Mouse (Mus musculus) left cerebral cortex, adult 11 months (tissue): ENCODE measurements at regions not wholly inside any gene's neighbourhood (a gene's known extent, or its start where the extent isn't known, plus 50 kb on each side); places are given as distances from the start of the nearest gene placed in this dataset.
"Not testable (repeated sequence)": the region's sequence is repeated elsewhere in the genome, so short reads cannot be mapped to it uniquely, and the experiment has no call there.

ENCODE experiments used
- DNase-seq: peaks from one replicate; pipeline ENCODE4 v3.0.0; 2022; ENCODE audit warnings: low spot score

DNA sequence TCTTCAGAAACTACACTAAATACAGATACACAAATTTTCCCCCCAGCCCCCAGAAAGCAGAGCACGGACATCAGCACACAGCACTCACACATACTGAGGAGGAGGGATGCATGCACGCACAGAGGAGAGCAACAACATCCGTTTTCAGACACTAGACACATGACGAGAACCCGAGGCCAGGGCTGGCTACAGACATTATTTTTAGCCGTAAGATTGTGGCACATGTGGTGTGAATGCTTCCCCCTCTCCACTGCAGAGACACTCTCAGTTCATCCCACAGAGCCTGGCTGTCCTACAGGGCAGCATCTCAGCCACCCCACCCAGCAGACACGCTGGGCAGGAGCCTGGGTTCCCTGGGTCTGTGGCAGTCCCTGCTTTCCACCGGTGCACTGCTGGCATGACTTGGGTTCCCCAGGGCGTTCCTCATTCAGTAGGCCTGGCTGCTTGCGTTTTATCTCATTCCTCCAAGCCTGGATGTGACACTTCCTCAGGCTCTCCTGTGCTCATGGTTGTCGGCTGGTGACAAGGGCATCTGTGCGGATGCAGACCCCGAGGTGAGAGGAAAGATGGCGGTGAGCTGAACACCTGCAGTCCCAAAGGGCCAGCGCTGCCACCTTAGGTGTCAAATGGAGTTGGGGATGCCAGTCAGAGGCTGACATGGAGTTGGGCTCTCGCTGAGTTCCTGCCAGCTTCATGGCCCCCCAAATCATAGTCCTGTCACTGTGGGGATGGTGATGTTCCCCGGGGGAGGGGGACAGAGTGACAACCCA, 247.1 kb upstream of the Myt1l start:
- DNase-seq, result peak; percentile 36

DNA sequence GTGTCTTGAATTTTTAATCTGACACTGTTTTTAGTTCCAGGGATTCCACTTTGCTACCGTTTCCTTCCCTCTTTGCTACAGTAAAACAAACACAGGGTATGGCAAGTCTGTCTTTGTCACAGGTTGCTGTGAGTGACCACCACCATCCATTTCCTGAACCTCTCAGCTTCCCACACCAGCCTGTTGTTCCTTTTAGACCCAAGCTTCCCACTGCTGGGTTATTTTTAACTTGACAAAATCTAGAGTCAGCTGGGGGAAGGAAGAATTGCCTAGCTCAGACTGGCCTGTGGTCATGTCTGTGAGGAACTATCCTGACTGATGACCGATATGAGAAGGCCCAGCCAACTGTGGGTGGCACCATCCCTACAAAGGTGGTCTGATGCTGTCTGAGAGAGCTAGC, 239.4 kb upstream of the Myt1l start:
- no peak for DNase-seq

DNA sequence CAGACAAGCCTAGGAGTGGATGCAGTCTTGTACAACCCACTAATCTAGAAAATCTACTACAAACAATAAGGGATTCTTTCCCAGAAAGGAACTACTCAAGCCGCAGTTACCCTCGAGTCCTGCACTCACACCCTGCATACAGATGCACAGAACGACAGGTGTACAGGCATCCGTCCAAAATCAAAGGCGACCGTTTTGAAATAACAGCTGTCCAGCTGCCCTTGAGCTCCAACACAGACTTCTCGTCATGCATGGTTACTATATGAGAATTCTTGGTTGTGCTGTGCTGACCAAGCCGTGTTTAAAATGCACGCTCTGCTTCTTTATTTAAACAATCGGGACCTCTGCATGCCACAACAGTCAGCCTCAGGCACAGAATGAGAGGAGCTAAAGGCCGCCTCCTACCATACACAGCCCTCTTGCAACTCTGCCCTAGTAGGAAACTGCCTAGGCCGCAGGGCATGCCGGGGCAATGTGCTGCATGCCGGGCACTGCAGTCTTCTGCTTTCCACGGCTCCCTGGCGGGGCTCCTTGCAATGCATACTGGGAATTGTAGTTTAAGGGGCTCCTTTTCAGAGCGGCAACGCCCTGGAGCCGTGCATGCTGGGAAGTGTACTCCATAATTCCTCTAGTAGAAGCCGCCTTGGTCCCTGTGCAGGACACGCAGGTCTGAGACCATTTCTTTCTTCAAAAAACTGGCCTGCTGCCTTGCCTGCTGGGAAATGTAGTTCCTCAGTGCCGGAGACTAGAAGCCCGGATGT, 237.4 kb upstream of the Myt1l start:
- peak; percentile 98 for DNase-seq

DNA sequence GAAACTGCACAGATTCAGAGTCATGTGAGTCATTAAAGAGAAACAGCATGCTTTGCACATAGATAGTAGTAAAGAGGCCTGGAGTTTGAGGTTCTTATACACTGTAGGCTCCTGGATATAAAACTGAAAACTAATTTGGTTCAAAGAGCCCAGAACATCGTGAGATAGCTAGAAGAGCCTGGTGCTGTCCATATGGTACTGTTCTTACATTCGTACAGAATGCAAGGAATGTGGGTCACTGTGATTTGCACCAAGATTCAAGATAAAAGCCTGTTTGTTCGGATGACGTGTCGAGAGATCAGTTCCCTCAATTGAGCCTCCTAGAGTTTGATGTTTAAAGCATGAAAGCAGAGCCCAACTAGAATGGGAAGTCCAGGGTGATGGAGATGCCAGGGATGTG, 230.2 kb upstream of the Myt1l start:
- DNase-seq, result no peak

DNA sequence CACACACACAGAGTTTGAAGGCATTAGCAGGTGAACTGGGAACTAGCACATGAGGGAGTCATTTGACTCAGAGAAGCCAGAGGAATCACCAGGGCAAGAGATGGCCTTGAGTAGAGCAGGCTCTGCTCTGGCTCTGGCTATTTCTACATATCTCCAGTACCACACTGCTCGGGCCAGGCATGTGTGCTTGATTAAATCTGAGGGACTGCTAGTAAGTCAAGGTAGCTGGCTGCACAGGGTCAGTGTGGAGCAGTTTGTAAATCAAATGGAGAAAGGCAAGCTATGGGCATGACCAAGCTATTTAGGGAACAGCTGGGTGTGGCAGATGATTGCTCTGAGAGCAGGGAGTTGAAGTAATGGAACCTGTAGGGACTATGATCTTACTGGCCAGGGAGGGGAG, 212.5 kb upstream of the Myt1l start:
- no peak for DNase-seq

DNA sequence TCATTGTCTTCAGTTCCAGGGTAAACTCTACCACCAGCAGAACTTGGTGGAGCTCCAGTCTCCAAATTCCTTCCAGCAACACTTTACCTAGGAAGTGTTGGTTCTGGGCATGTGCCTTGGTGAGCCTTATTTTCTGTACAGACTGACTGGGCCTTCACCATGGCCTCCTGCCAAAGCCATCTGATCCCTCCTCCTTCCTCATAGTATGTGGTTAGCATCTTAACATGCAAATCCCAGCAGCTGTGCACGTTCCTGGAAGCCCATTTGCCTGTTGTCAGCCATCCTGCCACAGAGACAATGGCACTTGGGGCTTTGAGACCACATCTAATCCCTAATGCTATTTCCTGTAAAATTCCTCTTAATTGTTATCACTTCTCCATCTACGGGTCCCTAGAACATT, 206.7 kb upstream of the Myt1l start:
- no peak for DNase-seq

DNA sequence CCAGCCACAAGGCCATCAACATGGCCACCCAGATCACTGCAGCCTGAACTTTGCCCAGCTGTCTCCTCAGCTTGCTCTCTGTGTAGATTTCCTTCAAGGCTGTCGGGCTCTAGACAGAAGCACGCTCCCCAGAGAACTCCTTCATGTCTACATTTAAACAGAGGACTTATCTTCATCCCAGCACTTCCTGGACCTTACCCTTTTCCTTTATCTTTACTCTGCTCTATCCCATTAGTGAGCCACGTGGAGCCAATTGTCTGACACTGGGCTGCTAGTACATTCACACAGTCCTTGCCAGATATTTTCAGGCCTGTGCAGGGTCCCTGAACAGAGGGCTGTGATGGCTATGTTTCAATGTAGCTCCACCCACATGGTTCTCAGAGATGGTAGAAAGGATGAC, 204.7 kb upstream of the Myt1l start:
- DNase-seq, result no peak

DNA sequence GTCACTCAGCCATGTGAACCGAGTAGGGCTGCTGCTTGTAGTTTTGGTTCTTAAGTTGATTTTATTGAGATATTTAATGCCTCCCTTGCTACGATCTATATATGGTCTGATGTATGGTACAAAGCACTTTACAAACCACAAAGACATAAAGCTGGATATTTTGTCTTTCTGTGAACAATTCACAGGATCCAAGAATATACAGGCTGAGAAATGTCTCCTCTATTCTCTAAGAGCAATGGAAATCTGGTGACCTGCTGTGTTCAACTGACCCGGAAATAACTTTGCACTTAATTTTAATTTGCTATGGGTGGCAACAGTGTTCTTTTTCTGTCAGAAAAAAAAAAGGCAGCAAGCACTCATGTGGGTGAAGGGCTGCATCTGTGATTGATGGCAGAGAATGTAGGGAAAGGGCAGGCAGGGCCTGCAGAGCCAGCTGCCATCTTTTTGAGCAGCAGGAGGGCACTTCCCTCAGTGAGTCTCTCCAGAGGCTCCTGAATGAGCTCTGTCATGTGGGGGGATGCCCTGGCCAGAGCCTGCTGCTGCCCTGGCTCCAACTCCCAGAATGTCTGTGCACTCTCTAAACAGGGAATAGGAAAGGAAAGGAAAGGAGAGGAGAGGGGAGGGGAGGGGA, 192.2 kb upstream of the Myt1l start:
- no peak for DNase-seq

DNA sequence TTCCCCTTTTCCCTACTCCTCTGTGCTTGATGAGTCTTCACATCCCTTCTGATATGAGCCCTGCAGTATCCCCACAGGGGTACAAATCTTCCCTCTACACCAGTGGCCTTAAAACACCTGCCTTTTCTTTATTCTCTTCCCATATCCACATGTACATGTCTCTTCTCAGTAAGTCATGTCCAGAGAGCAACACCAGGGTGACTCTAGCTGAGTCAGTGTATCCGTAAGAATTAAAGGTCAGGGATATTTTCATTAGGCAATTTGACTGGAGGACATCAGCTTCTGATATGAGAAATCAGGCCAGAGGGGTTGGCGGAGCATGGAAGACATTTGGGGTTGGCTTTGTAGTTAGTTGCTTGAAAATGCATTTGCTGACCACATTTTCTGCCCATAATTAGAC, 190.8 kb upstream of the Myt1l start:
- no peak for DNase-seq

DNA sequence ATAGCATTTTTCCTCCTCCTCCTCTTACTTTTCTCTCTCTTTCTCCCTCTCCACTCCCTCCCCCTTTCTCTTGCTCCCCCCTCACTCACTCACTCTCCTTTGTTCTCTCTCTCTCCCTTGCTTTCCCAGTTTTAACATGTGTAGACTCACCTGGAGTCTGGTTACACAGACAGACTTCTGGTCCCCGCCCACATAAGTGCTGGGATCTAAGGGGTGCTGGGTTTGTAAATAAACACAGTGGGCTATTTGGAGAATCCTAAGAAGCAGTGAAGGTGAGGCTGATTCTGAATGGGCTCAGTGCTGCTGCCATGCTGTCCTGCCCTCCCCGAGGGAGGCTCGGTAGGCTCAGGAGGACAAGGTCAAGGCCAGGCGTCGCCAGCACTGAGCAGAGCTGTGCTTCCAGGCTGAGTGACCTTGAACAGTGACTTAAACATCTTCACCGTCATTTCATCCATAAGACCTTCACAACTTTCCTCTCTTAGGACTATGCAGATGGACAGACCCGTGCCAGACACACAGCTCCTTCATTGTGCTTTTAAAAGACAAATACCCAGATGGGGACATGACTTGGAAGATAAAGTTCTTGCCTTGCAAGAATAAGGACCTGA, 186.7 kb upstream of the Myt1l start:
- DNase-seq, result no peak

DNA sequence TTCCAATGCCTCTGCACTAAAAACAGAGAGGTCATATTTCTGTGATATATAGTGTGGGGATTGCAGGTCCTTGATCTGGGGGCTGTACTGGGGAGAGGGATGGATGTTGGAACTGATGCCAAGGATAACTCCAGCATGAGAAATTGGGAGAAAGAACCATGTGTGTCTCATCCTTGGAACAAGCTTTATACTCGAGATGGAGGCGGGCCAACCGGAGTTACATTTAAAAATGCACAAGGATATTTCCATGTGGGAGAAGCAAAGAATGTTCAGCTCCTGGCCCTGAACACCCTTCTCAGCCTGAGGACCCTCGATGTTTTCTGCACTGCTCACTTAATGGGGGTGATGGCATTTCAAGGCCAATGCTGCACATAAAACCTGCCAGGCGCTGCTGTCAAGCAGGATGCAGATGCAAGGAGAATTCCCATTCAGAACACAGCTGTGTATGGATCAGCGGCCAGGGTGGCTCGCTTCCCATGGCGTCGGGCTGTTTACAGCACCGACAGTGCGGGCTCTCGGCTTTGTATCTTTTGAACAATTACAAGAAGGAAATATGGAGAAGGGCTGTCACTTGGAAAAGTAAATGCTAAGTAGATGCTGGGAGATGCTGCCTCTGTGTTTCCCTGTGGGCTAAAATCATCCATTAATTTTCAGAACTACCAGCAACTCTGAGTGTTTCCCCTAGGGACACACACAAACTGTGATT, 184.9 kb upstream of the Myt1l start:
- DNase-seq, result no peak

DNA sequence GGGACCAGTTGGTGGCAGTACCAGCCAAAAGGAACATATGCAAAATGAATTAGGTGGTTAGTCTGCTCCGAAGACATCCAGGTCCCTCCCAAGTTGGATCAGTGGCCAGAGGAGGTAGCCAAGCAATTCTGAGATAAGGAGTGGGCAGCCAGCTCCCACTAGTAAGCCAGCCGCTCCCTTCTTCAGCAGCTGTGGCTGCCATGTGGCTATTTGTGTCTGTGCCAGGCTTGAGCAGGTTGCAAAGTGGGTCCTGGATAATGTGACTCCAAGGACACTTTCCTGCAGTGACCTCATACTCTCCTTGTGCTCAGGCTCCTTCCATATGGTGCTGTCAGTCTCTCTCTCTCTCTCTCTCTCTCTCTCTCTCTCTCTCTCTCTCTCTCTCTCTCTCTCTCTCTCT, 179.5 kb upstream of the Myt1l start:
- DNase-seq, result no peak

DNA sequence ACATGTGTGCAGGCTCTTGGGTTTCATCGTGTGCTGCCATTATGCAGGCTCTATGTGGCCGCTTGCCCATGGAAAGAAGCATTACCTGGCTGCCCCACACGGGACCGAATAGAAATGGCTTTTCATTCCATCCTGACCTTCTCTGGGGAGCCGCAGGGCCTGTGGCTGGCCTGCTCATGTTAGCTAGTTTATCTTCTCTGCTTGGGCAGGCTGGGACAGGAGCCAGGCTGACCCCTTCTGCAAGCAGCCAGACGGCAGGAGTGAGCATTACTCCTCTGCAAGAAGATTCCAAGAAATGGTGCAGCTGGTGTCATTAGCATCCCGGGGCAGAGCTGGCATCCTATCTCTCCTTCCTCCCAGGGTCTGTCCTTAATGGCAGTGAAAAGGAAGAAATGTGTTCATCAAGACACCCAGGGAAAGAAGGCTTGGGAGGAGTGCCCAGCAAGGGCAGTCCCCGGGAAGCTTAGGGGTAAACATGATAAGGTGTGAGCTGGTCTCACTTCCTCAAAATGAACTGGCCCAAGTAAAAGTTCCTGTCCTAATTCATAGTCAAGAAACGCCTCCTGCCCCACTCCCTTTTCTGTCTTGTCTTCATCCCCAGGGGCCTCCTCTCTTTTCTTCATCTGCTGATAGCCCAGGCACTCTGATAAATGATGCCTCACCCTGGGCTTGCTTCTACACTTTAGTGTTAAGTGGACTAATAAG, 178.9 kb upstream of the Myt1l start:
- DNase-seq, result no peak

DNA sequence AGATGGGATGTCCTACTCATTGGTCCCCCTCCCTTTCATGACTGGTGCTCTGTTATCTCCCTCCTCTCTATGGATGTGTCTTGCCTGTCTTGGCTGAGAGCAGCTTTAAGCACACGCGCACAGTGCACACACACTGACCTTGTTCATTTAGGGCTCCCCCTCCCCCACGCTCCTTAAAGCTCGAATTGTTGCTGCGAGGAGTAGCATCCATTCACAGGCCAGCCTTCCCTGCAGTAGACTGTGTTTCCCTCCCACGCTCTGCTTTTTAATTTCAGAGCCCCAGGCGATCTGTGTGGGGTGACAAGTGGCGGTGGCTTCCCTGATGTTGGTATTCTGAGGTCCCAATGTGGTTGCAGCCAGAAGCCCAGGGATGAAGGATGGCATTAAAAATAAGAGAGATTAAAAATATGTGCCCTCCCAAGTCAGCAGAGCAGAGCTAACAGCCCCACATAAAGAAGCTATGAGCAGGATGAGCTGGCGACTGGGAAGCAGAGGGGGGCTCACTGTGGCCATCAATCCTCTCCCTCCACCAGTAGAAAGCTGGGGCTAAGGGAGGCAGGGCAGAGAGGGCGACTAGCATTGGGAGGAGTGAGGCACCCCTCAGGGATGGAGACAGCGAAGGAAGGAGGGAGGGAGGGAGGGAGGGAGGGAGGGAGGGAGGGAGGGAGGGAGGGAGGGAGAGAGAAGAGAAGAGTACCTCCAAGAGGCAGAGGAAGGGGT, 174.2 kb upstream of the Myt1l start:
- DNase-seq, result peak; percentile 41

DNA sequence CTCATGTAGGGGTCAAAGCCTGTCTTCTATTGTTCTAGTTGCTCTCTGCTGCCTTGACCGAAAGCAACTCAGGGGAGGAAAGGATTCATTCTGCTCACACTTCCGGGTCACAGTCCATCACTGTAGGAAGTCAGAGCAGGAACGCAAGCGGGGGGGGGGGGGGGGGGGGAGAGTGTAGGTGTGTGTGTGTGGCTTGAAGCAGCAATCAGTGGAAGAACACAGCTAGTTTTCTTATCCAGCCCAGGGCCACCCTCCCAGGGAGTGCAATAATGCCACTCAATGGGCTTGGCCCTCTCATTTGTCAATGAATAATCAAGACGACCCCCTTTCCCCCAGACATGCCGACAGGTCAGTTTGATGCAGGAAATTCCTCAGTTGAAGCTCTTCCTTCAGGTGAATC, 173.4 kb upstream of the Myt1l start:
- DNase-seq, result no peak

DNA sequence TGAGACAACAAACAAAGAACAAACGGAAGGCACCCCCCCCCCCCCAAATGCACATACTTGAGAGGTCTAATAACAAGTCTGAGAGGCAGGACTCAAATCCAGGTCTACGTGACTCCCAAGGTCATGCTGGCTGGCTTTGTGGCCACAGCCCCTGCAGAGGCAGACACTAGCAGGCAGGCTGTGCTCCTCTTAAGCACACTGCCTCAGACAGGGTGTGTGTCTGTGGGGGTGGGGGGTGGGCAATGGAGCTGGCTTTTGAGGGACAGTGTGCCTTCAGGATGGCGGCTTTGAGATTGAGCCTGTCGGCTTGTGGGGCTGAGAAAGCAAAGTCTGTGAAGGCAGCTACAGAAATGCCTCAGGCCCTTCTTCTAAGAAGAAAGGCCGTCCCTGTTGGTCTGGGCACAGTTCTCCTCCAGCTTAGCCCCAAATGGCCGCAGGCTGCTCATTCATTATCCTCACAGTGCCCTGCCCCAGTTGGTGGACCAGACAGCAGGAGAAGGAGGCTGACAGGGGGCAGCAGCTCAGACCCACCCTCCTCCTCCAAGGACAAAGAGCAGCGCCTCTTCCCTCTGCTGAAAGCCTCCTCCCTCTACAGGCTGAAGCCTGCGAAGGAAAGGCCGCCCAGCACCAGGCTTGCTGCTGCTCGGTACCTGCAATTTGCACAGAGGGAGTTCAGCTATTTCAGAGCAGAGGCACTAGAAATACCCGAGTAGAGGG, 171.3 kb upstream of the Myt1l start:
- no peak for DNase-seq

DNA sequence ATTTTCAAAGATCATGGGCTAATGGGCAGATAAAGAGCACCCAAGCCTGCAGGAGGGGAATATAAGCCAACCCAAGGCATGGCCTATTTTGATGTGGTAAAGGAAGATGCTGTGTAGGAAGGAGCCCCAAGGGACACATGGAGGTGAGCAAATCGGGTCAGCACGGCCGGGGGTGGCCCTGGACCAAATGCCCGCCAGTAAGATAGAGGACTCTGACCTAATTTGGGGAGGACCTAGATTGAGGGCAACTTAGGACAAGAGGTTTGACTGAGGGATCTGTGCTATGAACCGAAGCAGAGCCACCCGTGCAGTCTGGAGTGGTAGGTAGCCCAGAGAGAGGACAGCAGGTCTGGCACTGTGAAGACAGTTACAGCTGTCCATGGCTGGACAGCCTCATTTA, 166.9 kb upstream of the Myt1l start:
- DNase-seq, result no peak

DNA sequence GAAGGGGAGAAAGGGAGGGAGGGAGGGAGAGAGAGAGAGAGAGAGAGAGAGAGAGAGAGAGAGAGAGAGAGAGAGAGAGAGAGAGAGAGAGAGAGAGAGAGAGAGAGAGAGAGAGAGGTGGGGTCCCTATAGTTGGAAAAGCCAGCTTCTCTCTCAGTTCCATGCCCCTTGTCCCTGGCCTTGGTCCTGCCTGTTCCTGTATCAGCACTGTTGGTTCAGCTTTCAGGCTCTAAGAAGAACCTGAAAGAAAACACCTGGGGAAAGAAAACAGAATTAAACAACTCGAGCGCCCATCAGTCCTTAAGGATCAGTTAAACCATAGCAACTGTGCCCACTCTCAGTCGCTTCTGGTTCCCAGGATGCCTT, 160.5 kb upstream of the Myt1l start:
- not testable (repeated sequence) for DNase-seq

DNA sequence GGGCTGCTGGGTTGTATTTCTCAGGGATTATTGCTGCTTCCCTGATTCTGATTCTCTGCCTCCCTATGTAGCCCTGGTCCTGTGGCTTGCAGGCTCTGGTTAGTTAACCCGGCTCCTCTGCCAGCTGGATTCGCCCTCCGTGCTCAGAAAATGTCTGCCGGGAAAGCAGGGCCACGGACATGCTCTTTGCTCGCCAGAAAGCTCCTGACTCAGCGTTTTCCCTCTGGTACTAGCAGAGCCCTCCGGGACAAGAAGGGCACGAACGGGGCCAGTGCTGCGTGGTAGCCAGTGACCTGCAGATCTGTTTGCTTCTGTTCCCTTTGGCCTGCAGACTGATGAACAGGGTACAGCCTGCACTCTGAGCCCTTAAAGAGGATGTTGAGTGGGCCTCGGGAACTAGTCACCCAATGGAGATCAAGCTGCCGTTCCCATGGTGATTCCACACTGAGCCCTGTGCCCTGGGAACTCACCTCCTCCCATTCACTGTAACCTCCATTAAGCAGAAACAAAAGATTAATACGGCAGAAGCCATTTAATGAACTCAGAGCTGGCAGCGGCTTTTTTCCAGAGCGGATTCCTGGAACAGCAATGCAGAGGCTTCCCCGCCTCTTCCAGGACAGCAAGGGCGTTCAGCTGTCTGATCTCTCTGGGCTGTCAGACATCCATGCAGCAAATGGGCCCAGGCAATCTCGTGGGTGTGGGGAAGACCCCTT, 159.9 kb upstream of the Myt1l start:
- peak; percentile 77 for DNase-seq

DNA sequence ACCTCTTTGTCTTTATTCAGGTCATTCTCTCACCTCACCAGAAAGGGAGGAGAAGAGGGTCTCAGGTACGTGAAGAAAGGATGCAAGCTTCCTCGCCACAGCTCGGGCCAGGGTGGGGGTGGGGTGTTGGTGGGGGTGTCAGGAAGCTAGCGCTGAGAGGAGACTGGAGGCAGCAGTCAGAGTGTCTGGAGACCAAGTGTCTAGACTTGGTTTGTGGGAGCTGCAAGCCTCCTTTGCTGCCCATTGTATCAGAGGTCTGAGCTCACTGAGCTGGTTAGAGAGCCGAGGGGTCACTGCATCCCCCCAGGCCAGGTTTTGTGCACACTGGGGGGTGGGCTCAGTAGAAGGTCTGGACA, 159.4 kb upstream of the Myt1l start:
- DNase-seq, result no peak
